Mouse (Mus musculus): ENCODE results near the gene Notch3.
"Not testable (repeated sequence)": the region's sequence is repeated elsewhere in the genome, so short reads cannot be mapped to it uniquely, and the experiment has no call there.

Gene Notch3

DNA sequence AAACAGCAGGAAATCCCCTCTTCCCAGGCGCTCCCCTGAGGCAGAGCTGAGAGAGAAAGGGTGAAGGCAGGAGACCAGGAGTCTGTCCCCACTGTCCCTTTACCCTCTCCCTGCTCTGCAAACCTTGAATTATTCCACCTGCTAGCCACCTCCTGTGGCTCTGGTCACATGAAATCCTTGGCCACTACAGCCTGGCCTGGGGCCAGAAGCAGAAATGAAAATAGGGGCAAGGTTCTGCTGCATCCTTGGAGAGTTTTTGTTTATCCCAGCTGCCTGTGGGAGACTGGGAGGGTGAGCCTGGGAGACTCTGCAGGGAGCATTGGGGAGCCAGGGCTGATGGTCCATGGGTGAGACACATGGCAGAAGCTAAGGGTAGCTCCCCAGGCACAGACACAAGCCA, 69.0 kb downstream of the Notch3 start:
- in situ Hi-C loops (cut with MboI, MseI) = no loop called here

- in situ Hi-C loops (cut with MboI, MseI) = no loop called here
Measured at GRCm38 (mm10) chr17:32092895-32093294, 73.8 kb downstream of the Notch3 start.

DNA sequence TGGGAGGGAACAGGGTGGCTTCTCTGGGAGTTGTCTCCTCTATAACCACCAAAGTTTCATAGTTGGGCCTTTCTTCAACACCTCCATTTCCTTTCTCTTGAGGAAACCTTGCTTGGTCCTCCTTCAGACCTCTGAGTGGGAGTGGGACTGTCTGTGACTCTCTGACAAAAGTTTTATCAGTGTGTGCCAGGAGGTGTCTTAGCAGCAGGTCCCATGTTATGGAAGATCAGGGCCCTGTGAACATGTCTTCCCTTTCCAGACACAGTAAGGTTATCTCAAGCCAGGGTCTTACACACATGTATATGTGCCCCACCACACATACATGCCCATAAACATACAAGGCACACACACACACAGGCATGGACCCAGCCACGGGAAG, 74.4 kb downstream of the Notch3 start:
- in situ Hi-C loops (cut with MboI, MseI) = no loop called here

- in situ Hi-C loops (cut with MboI, MseI) = not testable (repeated sequence)
Measured at GRCm38 (mm10) chr17:32091364-32092240, 75.0 kb downstream of the Notch3 start.

GRCm38 (mm10) chr17:32091032-32091363, 75.7 kb downstream of the Notch3 start:
- in situ Hi-C loops (cut with MboI, MseI) = no loop called here

DNA sequence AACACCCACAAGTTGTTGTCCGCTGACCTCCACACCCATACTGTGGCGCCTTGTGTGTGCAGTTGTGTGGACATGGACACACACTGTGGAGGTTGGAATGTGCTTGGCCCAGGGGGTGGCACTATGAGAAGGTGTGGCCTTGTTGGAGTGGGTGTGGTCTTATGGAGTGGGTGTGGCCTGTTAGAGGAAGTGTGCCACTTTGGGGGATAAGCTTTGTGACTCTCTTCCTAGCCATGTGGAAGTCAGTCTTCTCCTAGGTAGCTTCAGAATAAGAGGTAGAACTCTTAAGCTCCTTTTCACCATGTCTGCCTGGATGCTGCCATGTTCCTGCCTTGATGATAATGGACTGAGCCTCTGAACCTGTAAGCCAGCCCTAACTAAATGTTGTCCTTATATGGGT, 79.6 kb downstream of the Notch3 start:
- in situ Hi-C loops (cut with MboI, MseI) = no loop called here

DNA sequence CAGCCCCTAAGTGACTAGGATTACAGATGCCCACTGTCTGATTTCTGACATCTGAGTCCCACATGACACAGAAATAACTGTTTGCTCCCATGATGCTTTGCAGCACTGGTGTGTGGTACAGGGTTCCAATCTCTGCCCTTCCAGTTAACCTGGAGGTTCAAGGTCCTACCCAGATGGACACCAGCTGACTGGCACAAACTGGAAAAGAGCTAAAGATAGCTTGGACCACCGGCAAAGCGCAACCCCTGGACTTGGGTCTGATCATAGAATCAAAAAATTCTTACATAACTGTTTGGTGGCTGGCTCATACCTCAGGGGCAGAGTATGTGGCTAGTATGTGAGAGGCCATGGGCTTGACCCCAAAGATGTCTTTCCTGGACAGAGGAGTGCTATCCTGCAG, 83.3 kb downstream of the Notch3 start:
- in situ Hi-C loops (cut with MboI, MseI) = no loop called here

DNA sequence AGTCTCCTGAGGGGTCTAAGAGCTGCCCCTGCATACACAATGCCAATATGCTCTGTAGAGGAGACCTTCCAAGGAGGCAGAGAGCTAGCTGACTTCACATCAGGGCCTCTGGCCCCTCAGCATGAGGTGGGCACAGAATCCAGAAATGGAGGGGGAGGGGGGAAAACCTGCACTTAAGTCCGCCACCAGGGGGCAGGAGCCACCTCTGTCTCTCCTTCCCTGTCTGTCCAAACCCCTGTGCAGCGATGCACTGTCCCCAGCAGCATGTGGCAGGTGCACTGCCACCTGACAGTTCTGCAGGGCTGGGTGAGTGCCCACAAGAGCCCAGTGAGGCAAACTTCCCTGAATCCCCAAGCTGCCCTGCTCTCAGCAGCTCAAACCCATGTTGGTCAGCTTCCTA, 91.5 kb downstream of the Notch3 start:
- in situ Hi-C loops (cut with MboI, MseI) = no loop called here

GRCm38 (mm10) chr17:32074658-32075057, 92.0 kb downstream of the Notch3 start:
- in situ Hi-C loops (cut with MboI, MseI) = loop anchor here in 1 of 2 experiments (5.0 kb wide), 1 partner anchor 47 kb away; no protein-coding TSS in a partner anchor

- in situ Hi-C loops (cut with MboI, MseI) = loop anchor here in 1 of 2 experiments (5.0 kb wide), 1 partner anchor 46 kb away; no protein-coding TSS in a partner anchor
Measured at GRCm38 (mm10) chr17:32073359-32073758, 93.3 kb downstream of the Notch3 start.

Measured in T-helper 17 cell (primary cell).